Mouse (Mus musculus) adrenal gland, adult 18-20 months (tissue): ENCODE results near the gene Tbc1d17. TPM values are rescaled to one million over a fixed set of nuclear protein-coding genes. Genes with fewer than 3 reads are reported as not detected.

Experiments
- DNase-seq, 2 experiments: peaks; one replicate each; pipeline ENCODE4 v3.0.0; 2021 to 2022; ENCODE audit warnings: low spot score in 2 of 2
- total RNA-seq, 2 experiments: library from RNA; stranded (reverse); gene quantifications; 1 replicate in 1 of 2; 2 replicates in 1 of 2; pipeline ENCODE4 v1.2.3; 2021

The Tbc1d17 gene
- total RNA-seq, 2 experiments from 2014 or later = 48.1 to 60.2 TPM

GRCm38 (mm10) chr7:44835373-44836015 is 13.4 kb downstream of the Tbc1d17 start:
- DNase-seq = no peak

GRCm38 (mm10) chr7:44832763-44833162 is 16.1 kb downstream of the Tbc1d17 start:
- DNase-seq = no peak

GRCm38 (mm10) chr7:44828706-44829105 is 20.2 kb downstream of the Tbc1d17 start:
- no peak for DNase-seq

GRCm38 (mm10) chr7:44826771-44827170 is 22.1 kb downstream of the Tbc1d17 start:
- no peak for DNase-seq

- peak; percentile 70 to 80 for DNase-seq
Observed at GRCm38 (mm10) chr7:44824872-44825271, 24.0 kb downstream of the Tbc1d17 start.

GRCm38 (mm10) chr7:44823409-44823808 is 25.5 kb downstream of the Tbc1d17 start:
- peak in 1 of 2 experiments; percentile 15 for DNase-seq

GRCm38 (mm10) chr7:44821666-44822448 is 27.0 kb downstream of the Tbc1d17 start:
- DNase-seq = peak; percentile 1 to 14

- peak in 1 of 2 experiments; percentile 10 for DNase-seq
Observed at GRCm38 (mm10) chr7:44820525-44820924, 28.4 kb downstream of the Tbc1d17 start.

GRCm38 (mm10) chr7:44819863-44820262 is 29.0 kb downstream of the Tbc1d17 start:
- peak; percentile 25 to 28 for DNase-seq

GRCm38 (mm10) chr7:44819391-44819790 is 29.5 kb downstream of the Tbc1d17 start:
- peak in 1 of 2 experiments; percentile 12 for DNase-seq

GRCm38 (mm10) chr7:44818751-44819235 is 30.1 kb downstream of the Tbc1d17 start:
- peak; percentile 49 to 63 for DNase-seq

GRCm38 (mm10) chr7:44818164-44818563 is 30.7 kb downstream of the Tbc1d17 start:
- peak in 1 of 2 experiments; percentile 19 for DNase-seq

- DNase-seq = peak; percentile 4 to 12
Observed at GRCm38 (mm10) chr7:44817441-44817840, 31.4 kb downstream of the Tbc1d17 start.

GRCm38 (mm10) chr7:44816470-44817021 is 32.3 kb downstream of the Tbc1d17 start, which contains the start of gene Atf5:
Gene Atf5, minus strand, starts transcription at chr7:44816658.
- peak in 1 of 2 experiments; percentile 69 for DNase-seq

GRCm38 (mm10) chr7:44815721-44816469 is 33.0 kb downstream of the Tbc1d17 start, which contains the start of the genes Nup62 and Il4i1:
Gene Nup62, plus strand, starts transcription at chr7:44816088.
Gene Il4i1, plus strand, starts transcription at chr7:44816387.
- peak; percentile 98 to 99 for DNase-seq

GRCm38 (mm10) chr7:44814952-44815553 is 33.8 kb downstream of the Tbc1d17 start:
- DNase-seq = peak; percentile 7 to 34

GRCm38 (mm10) chr7:44814423-44814822 is 34.5 kb downstream of the Tbc1d17 start:
- DNase-seq = peak in 1 of 2 experiments; percentile 15

- DNase-seq = peak in 1 of 2 experiments; percentile 9
Observed at GRCm38 (mm10) chr7:44813985-44814384, 34.9 kb downstream of the Tbc1d17 start.

- DNase-seq = peak in 1 of 2 experiments; percentile 17
Observed at GRCm38 (mm10) chr7:44812651-44813325, 36.1 kb downstream of the Tbc1d17 start.
